Mouse (Mus musculus): ENCODE results near the gene Mrpl46. TPM values are rescaled to one million over a fixed set of nuclear protein-coding genes. Genes with fewer than 3 reads are reported as not detected.

Mrpl46 gene
- total RNA-seq, 4 experiments from 2014 or later: 33.7 to 37.8 (median 35.1) TPM

GRCm38 (mm10) chr7:78769075-78769652 is 14.2 kb downstream of the Mrpl46 start:
- no peak for DNase-seq (ENCODE audit: low spot score in 2 of 2)

GRCm38 (mm10) chr7:78767929-78768531 is 15.3 kb downstream of the Mrpl46 start:
- no peak for DNase-seq (ENCODE audit: low spot score in 2 of 2)

GRCm38 (mm10) chr7:78766019-78766683 is 17.2 kb downstream of the Mrpl46 start:
- peak; percentile 80 to 97 for DNase-seq (ENCODE audit: low spot score in 2 of 2)

- no peak for DNase-seq (ENCODE audit: low spot score in 2 of 2)
These were observed 18.1 kb downstream of the Mrpl46 start for GRCm38 (mm10) chr7:78765215-78765631.

GRCm38 (mm10) chr7:78763801-78764200 is 19.5 kb downstream of the Mrpl46 start:
- no peak for DNase-seq (ENCODE audit: low spot score in 2 of 2)

GRCm38 (mm10) chr7:78754458-78755000 is 28.8 kb downstream of the Mrpl46 start:
- no peak for DNase-seq (ENCODE audit: low spot score in 2 of 2)

- no peak for DNase-seq (ENCODE audit: low spot score in 2 of 2)
These were observed 29.4 kb downstream of the Mrpl46 start for GRCm38 (mm10) chr7:78753752-78754457.

GRCm38 (mm10) chr7:78752961-78753360 is 30.4 kb downstream of the Mrpl46 start:
- no peak for DNase-seq (ENCODE audit: low spot score in 2 of 2)

GRCm38 (mm10) chr7:78743731-78744385 is 39.5 kb downstream of the Mrpl46 start:
- DNase-seq (ENCODE audit: low spot score in 2 of 2): no peak

- no peak for DNase-seq (ENCODE audit: low spot score in 2 of 2)
These were observed 43.9 kb downstream of the Mrpl46 start for GRCm38 (mm10) chr7:78739351-78740000.

- no peak for DNase-seq (ENCODE audit: low spot score in 2 of 2)
These were observed 45.6 kb downstream of the Mrpl46 start, which contains the start of gene Ntrk3 for GRCm38 (mm10) chr7:78737614-78738210. Gene Ntrk3 (minus strand): TSS chr7:78738012.

- no peak for DNase-seq (ENCODE audit: low spot score in 2 of 2)
These were observed 46.1 kb downstream of the Mrpl46 start for GRCm38 (mm10) chr7:78737196-78737595.

- DNase-seq (ENCODE audit: low spot score in 2 of 2): peak in 1 of 2 experiments; percentile 80
These were observed 51.9 kb downstream of the Mrpl46 start for GRCm38 (mm10) chr7:78731391-78731790.

Other genes starting within 250 kb of the Mrpl46 start
- gene Ntrk3, start 45.5 kb downstream of the Mrpl46 start, total RNA-seq (2022): 100 to 1,000 TPM; 128 to 161 (median 134) TPM
- 10 to 100 TPM; 35.1 to 41.1 (median 35.9) TPM for gene Mrps11, start 412 bp downstream of the Mrpl46 start, total RNA-seq (2022)
- gene Det1, start 63.7 kb upstream of the Mrpl46 start, total RNA-seq (2022): 1 to 10 TPM; 6.3 to 7.1 (median 6.4) TPM
- 10 to 100 TPM; 20.1 to 24.7 (median 21.9) TPM for gene Aen, start 112.3 kb upstream of the Mrpl46 start, total RNA-seq (2022)
- gene Isg20, start 129.9 kb upstream of the Mrpl46 start, total RNA-seq (2022): 1 to 10 TPM in 2 of 4 experiments, under 1 TPM in 1, not detected in 1; 0.57 to 1.5 (median 1.1) TPM

Measured in left cerebral cortex, adult 8-10 months (tissue).